Mouse (Mus musculus) E14TG2a.4 (cell line): ENCODE data around the gene Mical3.

ENCODE experiments used
- H3K27me3 ChIP-seq: 2 replicates; pipeline ENCODE4 v1.6.1; 2014; ENCODE audit warnings: low read length, control low read depth; ENCODE audit not compliant: insufficient read depth
- H3K36me3 ChIP-seq: 2 replicates; pipeline ENCODE4 v1.6.1; 2014; ENCODE audit warnings: low read length, control low read depth; ENCODE audit not compliant: insufficient read depth
- H3K4me1 ChIP-seq: replicated peaks from 2 replicates; pipeline ENCODE4 v1.6.1; 2014; ENCODE audit warnings: low read depth, low read length, control low read depth
- H3K4me3 ChIP-seq: replicated peaks from 2 replicates; pipeline ENCODE4 v1.5.1; 2014; ENCODE audit warnings: mild to moderate bottlenecking, low read length
- H3K9me3 ChIP-seq: 2 replicates; pipeline ENCODE4 v1.6.1; 2014; ENCODE audit warnings: low read length, control low read depth
- CTCF ChIP-seq: conservative IDR thresholded peaks from 2 replicates; pipeline ENCODE4 v1.5.1; 2014; ENCODE audit warnings: low read length
- NANOG ChIP-seq: IDR thresholded peaks from 2 replicates; pipeline ENCODE4 v1.6.1; 2014; ENCODE audit warnings: borderline replicate concordance, low read length, mixed read lengths
- POU5F1 ChIP-seq: IDR thresholded peaks from 2 replicates; pipeline ENCODE4 v1.6.1; 2014; ENCODE audit warnings: low read length, borderline replicate concordance

The Mical3 gene

GRCm38 (mm10) chr6:120965814-120966213 is 165.0 kb downstream of the Mical3 start:
- Histone ChIP-seq H3K4me3 (no peak overlapping the region), H3K27me3 (no peaks in the 10 kb centered on the region), H3K36me3 (0 out of 2 replicates have a peak, but pooled peaks cover 10% of the 10 kb centered on the region), H3K4me1 (peaks cover 7% of the 10 kb centered on the region; the same call in 1 of the 2 replicates), H3K9me3 (no peaks in the 10 kb centered on the region)
- no peak for TF ChIP-seq NANOG
- TF ChIP-seq POU5F1: no peak

- H3K4me1 ChIP-seq: peaks cover 12% of the 10 kb centered on the region; the same call in 1 of the 2 replicates
- no peak for TF ChIP-seq POU5F1
- no peak for TF ChIP-seq CTCF
- no peak for TF ChIP-seq NANOG
- H3K4me3 ChIP-seq: no peak overlapping the region
Observed at GRCm38 (mm10) chr6:120964179-120964578, 166.6 kb downstream of the Mical3 start.

GRCm38 (mm10) chr6:120960338-120961030 is 170.3 kb downstream of the Mical3 start:
- Histone ChIP-seq H3K27me3 (no peaks in the 10 kb centered on the region), H3K4me3 (no peak overlapping the region), H3K36me3 (peaks cover 28% of the 10 kb centered on the region), H3K9me3 (no peaks in the 10 kb centered on the region), H3K4me1 (peaks cover 30% of the 10 kb centered on the region)
- TF ChIP-seq NANOG: no peak
- TF ChIP-seq CTCF: no peak
- TF ChIP-seq POU5F1: no peak

More at GRCm38 (mm10) chr6:120964179-120964578, 166.6 kb downstream of the Mical3 start:
- H3K36me3 ChIP-seq: peaks cover 9% of the 10 kb centered on the region; the same call in 1 of the 2 replicates
- H3K9me3 ChIP-seq: no peaks in the 10 kb centered on the region
- H3K27me3 ChIP-seq: no peaks in the 10 kb centered on the region

- no peaks in the 10 kb centered on the region for H3K9me3 ChIP-seq
- TF ChIP-seq POU5F1: no peak
- no peak for TF ChIP-seq NANOG
- no peak for TF ChIP-seq CTCF
- peaks cover 30% of the 10 kb centered on the region for H3K4me1 ChIP-seq
- peaks cover 37% of the 10 kb centered on the region for H3K36me3 ChIP-seq
- no peaks in the 10 kb centered on the region for H3K27me3 ChIP-seq
- no peak overlapping the region for H3K4me3 ChIP-seq
Observed at GRCm38 (mm10) chr6:120957331-120957730, 173.5 kb downstream of the Mical3 start.

- no peaks in the 10 kb centered on the region for H3K9me3 ChIP-seq
- peaks cover 42% of the 10 kb centered on the region for H3K36me3 ChIP-seq
- no peak overlapping the region for H3K4me3 ChIP-seq
- TF ChIP-seq POU5F1 (no peak), CTCF (no peak), NANOG (no peak)
- H3K4me1 ChIP-seq: peaks cover 30% of the 10 kb centered on the region
- H3K27me3 ChIP-seq: no peaks in the 10 kb centered on the region
Observed at GRCm38 (mm10) chr6:120956259-120957161, 174.3 kb downstream of the Mical3 start.

- Histone ChIP-seq H3K36me3 (peaks cover 40% of the 10 kb centered on the region), H3K4me1 (peaks cover 28% of the 10 kb centered on the region), H3K4me3 (no peak overlapping the region), H3K9me3 (no peaks in the 10 kb centered on the region), H3K27me3 (no peaks in the 10 kb centered on the region)
- TF ChIP-seq CTCF: no peak
- TF ChIP-seq NANOG: no peak
- no peak for TF ChIP-seq POU5F1
Observed at GRCm38 (mm10) chr6:120955215-120955614, 175.6 kb downstream of the Mical3 start.

GRCm38 (mm10) chr6:120954241-120954640 is 176.6 kb downstream of the Mical3 start:
- Histone ChIP-seq H3K36me3 (peaks cover 50% of the 10 kb centered on the region), H3K4me3 (no peak overlapping the region), H3K4me1 (peaks cover 19% of the 10 kb centered on the region), H3K27me3 (no peaks in the 10 kb centered on the region), H3K9me3 (no peaks in the 10 kb centered on the region)
- TF ChIP-seq NANOG (no peak), POU5F1 (no peak), CTCF (no peak)

GRCm38 (mm10) chr6:120952475-120952874 is 178.3 kb downstream of the Mical3 start:
- Histone ChIP-seq H3K4me1 (peaks cover 3% of the 10 kb centered on the region), H3K36me3 (peaks cover 55% of the 10 kb centered on the region), H3K4me3 (no peak overlapping the region), H3K27me3 (no peaks in the 10 kb centered on the region), H3K9me3 (no peaks in the 10 kb centered on the region)
- TF ChIP-seq NANOG (no peak), CTCF (no peak), POU5F1 (no peak)
